Mouse (Mus musculus) liver, embryonic 14.5 days (tissue): ENCODE measurements around the gene Rdh8.

Source experiments
- CTCF ChIP-seq: IDR thresholded peaks from 2 replicates; pipeline ENCODE4 v1.5.1; 2016; ENCODE audit warnings: antibody characterized with exemption, low read depth, control low read depth
- EP300 ChIP-seq: IDR thresholded peaks from 2 replicates; pipeline ENCODE4 v1.6.1; 2016; ENCODE audit warnings: antibody characterized with exemption, low read depth

DNA sequence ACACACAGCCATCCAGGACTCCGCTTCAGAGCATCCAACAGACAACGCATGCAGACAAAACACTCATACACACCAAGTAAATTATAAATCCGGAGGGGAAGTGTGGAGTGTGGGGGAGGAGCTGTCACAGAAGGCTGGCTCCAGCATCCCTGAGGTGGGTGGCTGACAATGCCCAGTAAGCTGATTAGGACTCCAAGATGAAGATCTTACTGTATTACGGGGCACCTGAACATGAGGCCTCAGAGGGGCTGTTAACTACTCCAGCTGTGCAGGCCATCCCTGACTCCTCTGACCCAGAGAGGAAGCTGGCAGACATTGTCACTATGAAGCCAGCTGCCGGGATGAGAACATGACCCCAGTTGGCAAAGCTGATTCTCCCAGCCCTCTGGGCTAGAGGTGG, 1.7 kb downstream of the Rdh8 start:
- TF ChIP-seq CTCF (no peak), EP300 (no peak)
